ENCODE assay signal across 30 mouse cellular contexts in the genomic region with DNA sequence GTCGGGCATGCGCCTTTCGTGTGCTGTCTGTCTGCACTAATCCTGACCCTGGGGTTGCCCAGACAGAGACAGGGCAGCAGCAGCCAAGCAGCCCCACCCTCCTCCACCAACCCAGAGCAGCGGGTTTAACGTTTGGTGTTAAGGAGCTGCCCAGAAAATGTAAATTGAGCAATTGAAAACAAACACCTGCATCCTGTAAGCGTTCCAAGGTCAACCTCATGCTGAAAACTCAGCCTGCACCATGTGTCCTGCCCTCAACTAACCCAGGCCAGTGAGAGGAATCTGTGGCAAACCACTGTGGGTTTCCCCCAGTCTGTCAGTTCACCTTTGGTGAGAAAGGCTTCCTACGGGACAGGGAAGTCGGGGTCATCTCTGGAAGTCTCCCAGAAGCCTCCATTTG. TPM values are rescaled to one million over a fixed set of nuclear protein-coding genes. Genes with fewer than 3 reads are reported as not detected.
DNase-seq lines count a peak whose midpoint lies in the region; ATAC-seq lines count a peak whose summit lies in the region.
"Had no signal": no experiment of that assay in that cellular context is flagged by ENCODE, and none has a peak within 500 bp of the region (broad histone marks: within the 10 kb centered on the region; RNA-seq: fewer than 3 reads in every experiment).

No protein-coding gene starts in this region.

- ATAC-seq in midbrain, embryonic 11.5 days (ENCODE audit: low FRiP score), result no peak
- ATAC-seq in midbrain, embryonic 16.5 days, result no peak
- peak; percentile 67 for ATAC-seq in common myeloid progenitor, adult 5-6 weeks (replicated peaks; ENCODE audit: low read depth, poor library complexity, severe bottlenecking)
- ATAC-seq: CD4-positive, CD25-positive, alpha-beta regulatory T cell, adult 4 months; forebrain, embryonic 15.5 days; hindbrain, embryonic 16.5 days; intestine, embryonic 15.5 days had no signal

- no peak overlapping the region for H3K9ac ChIP-seq in midbrain, embryonic 11.5 days (ENCODE audit: low read length)
- H3K9ac ChIP-seq in midbrain, embryonic 16.5 days (ENCODE audit: low read depth, low read length), result no peak overlapping the region
- H3K9ac ChIP-seq: embryonic facial prominence, embryonic 13.5 days; forebrain, embryonic 12.5 days; forebrain, embryonic 15.5 days; heart, embryonic 12.5 days; heart, embryonic 15.5 days; hindbrain, embryonic 13.5 days; intestine, embryonic 15.5 days had no signal

- no peak overlapping the region for H3K4me3 ChIP-seq in midbrain, embryonic 11.5 days (ENCODE audit: low read depth, low read length)
- H3K4me3 ChIP-seq in midbrain, embryonic 16.5 days (ENCODE audit: low read depth, low read length), result no peak overlapping the region
- H3K4me3 ChIP-seq: embryonic facial prominence, embryonic 10.5 days; embryonic facial prominence, embryonic 13.5 days; erythroblast, embryonic 14.5 days; forebrain, embryonic 12.5 days; forebrain, embryonic 15.5 days; gastrocnemius, adult 2 months; heart, embryonic 12.5 days; heart, embryonic 15.5 days; hindbrain, embryonic 10.5 days; hindbrain, embryonic 13.5 days; intestine, embryonic 15.5 days had no signal

- 65% methylated on average over 8 of the region's 8 CpGs for WGBS in midbrain, embryonic 11.5 days
- WGBS in midbrain, embryonic 16.5 days, result 69% methylated on average over 8 of the region's 8 CpGs

- no peaks in the 10 kb centered on the region for H3K4me1 ChIP-seq in midbrain, embryonic 11.5 days (ENCODE audit: control insufficient read depth, insufficient read depth, low read length)
- H3K4me1 ChIP-seq in midbrain, embryonic 16.5 days (ENCODE audit: control insufficient read depth, insufficient read depth, low read length), result peaks cover 3% of the 10 kb centered on the region; the same call in 1 of the 2 replicates
- H3K4me1 ChIP-seq: embryonic facial prominence, embryonic 13.5 days; forebrain, embryonic 12.5 days; forebrain, embryonic 15.5 days; heart, embryonic 12.5 days; heart, embryonic 15.5 days; hindbrain, embryonic 10.5 days; hindbrain, embryonic 13.5 days; intestine, embryonic 15.5 days had no signal

- no peaks in the 10 kb centered on the region for H3K9me3 ChIP-seq in midbrain, embryonic 11.5 days (ENCODE audit: control insufficient read depth, low read length)
- no peaks in the 10 kb centered on the region for H3K9me3 ChIP-seq in midbrain, embryonic 16.5 days (replicated peaks; ENCODE audit: control insufficient read depth, low read length, poor library complexity, severe bottlenecking)
- H3K9me3 ChIP-seq: embryonic facial prominence, embryonic 10.5 days; embryonic facial prominence, embryonic 13.5 days; forebrain, embryonic 12.5 days; forebrain, embryonic 15.5 days; heart, embryonic 12.5 days; heart, embryonic 15.5 days; hindbrain, embryonic 10.5 days; hindbrain, embryonic 13.5 days; intestine, embryonic 15.5 days had no signal

- no peaks in the 10 kb centered on the region for H3K36me3 ChIP-seq in midbrain, embryonic 11.5 days (ENCODE audit: control insufficient read depth, insufficient read depth, low read length)
- no peaks in the 10 kb centered on the region for H3K36me3 ChIP-seq in midbrain, embryonic 16.5 days (ENCODE audit: control insufficient read depth, insufficient read depth, low read length)
- H3K36me3 ChIP-seq: embryonic facial prominence, embryonic 10.5 days; embryonic facial prominence, embryonic 13.5 days; forebrain, embryonic 12.5 days; forebrain, embryonic 15.5 days; heart, embryonic 12.5 days; heart, embryonic 15.5 days; hindbrain, embryonic 10.5 days; hindbrain, embryonic 13.5 days; intestine, embryonic 15.5 days had no signal

- H3K27ac ChIP-seq in midbrain, embryonic 11.5 days (ENCODE audit: low read depth, low read length), result no peak overlapping the region
- H3K27ac ChIP-seq in midbrain, embryonic 16.5 days (ENCODE audit: low read length), result no peak overlapping the region
- H3K27ac ChIP-seq: embryonic facial prominence, embryonic 10.5 days; embryonic facial prominence, embryonic 13.5 days; forebrain, embryonic 12.5 days; forebrain, embryonic 15.5 days; gastrocnemius, adult 2 months; heart, embryonic 15.5 days; hindbrain, embryonic 10.5 days; hindbrain, embryonic 13.5 days; intestine, embryonic 15.5 days had no signal

- DNase-seq in midbrain, embryonic 11.5 days (ENCODE audit: low spot score, missing footprints), result peak; percentile 56
- peak; percentile 70 for DNase-seq in ES-CJ7 (ENCODE audit: low read depth, low spot score)
- no peak for DNase-seq in kidney, postnatal 25 days
- no peak for DNase-seq in ovary, postnatal 10 days (ENCODE audit: low spot score)
- no peak for DNase-seq in adrenal gland, postnatal 36 days
- DNase-seq: adrenal gland, postnatal 10 days; cerebellum, adult 11 months; cerebellum, adult 2 months; cerebellum, adult 9-11 months; cerebellum, postnatal 25 days; embryo, embryonic 11 days; gastrocnemius, adult 2 months; gastrocnemius, postnatal 14 days; heart, adult 18-20 months; heart, postnatal 10 days; heart, postnatal 36 days had no signal

- H3K4me2 ChIP-seq in midbrain, embryonic 11.5 days, result no peak overlapping the region
- no peak overlapping the region for H3K4me2 ChIP-seq in midbrain, embryonic 16.5 days (ENCODE audit: low read length)
- H3K4me2 ChIP-seq: embryonic facial prominence, embryonic 13.5 days; forebrain, embryonic 12.5 days; forebrain, embryonic 15.5 days; heart, embryonic 12.5 days; heart, embryonic 15.5 days; hindbrain, embryonic 13.5 days; intestine, embryonic 15.5 days had no signal

- no peaks in the 10 kb centered on the region for H3K27me3 ChIP-seq in midbrain, embryonic 11.5 days (ENCODE audit: control insufficient read depth, insufficient read depth, low read length)
- H3K27me3 ChIP-seq in midbrain, embryonic 16.5 days (ENCODE audit: control insufficient read depth, insufficient read depth, low read depth, low read length), result no peaks in the 10 kb centered on the region
- H3K27me3 ChIP-seq: embryonic facial prominence, embryonic 13.5 days; forebrain, embryonic 12.5 days; forebrain, embryonic 15.5 days; heart, embryonic 15.5 days; intestine, embryonic 15.5 days had no signal

RNA-seq across cellular contexts. Expression of gene Lrrn2, which starts 46.0 kb away (rescaled TPM):
- polyA plus RNA-seq in midbrain, embryonic 11.5 days (2014; fragmentation: Nextera tagmentation; extraction: Ambion mirVana), result 8.0 and 9.4 TPM in 2 replicates
- polyA plus RNA-seq in midbrain, embryonic 16.5 days (2015; fragmentation: Nextera tagmentation; extraction: Ambion mirVana), result 59.1 and 61.4 TPM in 2 replicates
- not detected in 2 replicates for total RNA-seq in common myeloid progenitor, adult 5-6 weeks (2017)
- total RNA-seq in adrenal gland, postnatal 36 days (2021), result 10 to 100 TPM in 1 of 2 experiments, 1 to 10 TPM in 1; 9.0 to 15.4 TPM
- polyA plus RNA-seq: CD4-positive, CD25-positive, alpha-beta regulatory T cell, adult 4 months; erythroblast, embryonic 14.5 days had no signal

Comparison
In these comparisons a context has a peak if more than half of its experiments do, and no peak if none do; other contexts are left out.
1. DNase-seq: peak in midbrain, embryonic 11.5 days (single experiment) and ES-CJ7 (single experiment); none in kidney, postnatal 25 days (0 of 2), ovary, postnatal 10 days (single experiment) and adrenal gland, postnatal 36 days (0 of 2).